Mouse (Mus musculus): ENCODE results near the gene Ccnd1. TPM values are rescaled to one million over a fixed set of nuclear protein-coding genes. Genes with fewer than 3 reads are reported as not detected.

The Ccnd1 gene
- polyA plus RNA-seq (2012; rRNA removed): 27.7 and 28.2 TPM in 2 replicates

- Histone ChIP-seq H3K4me3 (ENCODE audit: insufficient read depth, low read length) (peak within 1 kb of the TSS; percentile 83), H3K4me1 (ENCODE audit: control insufficient read depth, insufficient read depth, low read length) (no peaks in the 10 kb centered on the region; the same call in 1 of the 2 replicates), H3K27ac (ENCODE audit: insufficient read depth, low read length) (0 out of 2 replicates have a peak within 1 kb of the TSS, but pooled peaks have one; percentile 18)
- TF ChIP-seq CTCF (IDR thresholded peaks at IDR 0.05; ENCODE audit: extremely low read depth, insufficient read depth, low read length): no peak
- TF ChIP-seq POLR2A (IDR thresholded peaks at IDR 0.05; ENCODE audit: extremely low read depth, insufficient read depth, low read length): peak; percentile 63; the same call in 1 of the 2 replicates
Measured at GRCm38 (mm10) chr7:144939344-144940002, at the start of gene Ccnd1. Gene Ccnd1, minus strand, starts transcription at chr7:144939925.

- no peak for TF ChIP-seq POLR2A (IDR thresholded peaks at IDR 0.05; ENCODE audit: extremely low read depth, insufficient read depth, low read length)
- TF ChIP-seq CTCF (IDR thresholded peaks at IDR 0.05; ENCODE audit: extremely low read depth, insufficient read depth, low read length): no peak
- Histone ChIP-seq H3K4me1 (ENCODE audit: control insufficient read depth, insufficient read depth, low read length) (no peaks in the 10 kb centered on the region), H3K4me3 (ENCODE audit: insufficient read depth, low read length) (no peak overlapping the region), H3K27ac (ENCODE audit: insufficient read depth, low read length) (no peak overlapping the region)
Measured at GRCm38 (mm10) chr7:144988856-144989255, 49.1 kb upstream of the Ccnd1 start.

- Histone ChIP-seq H3K27ac (ENCODE audit: insufficient read depth, low read length) (no peak overlapping the region), H3K4me3 (ENCODE audit: insufficient read depth, low read length) (no peak overlapping the region), H3K4me1 (ENCODE audit: control insufficient read depth, insufficient read depth, low read length) (no peaks in the 10 kb centered on the region)
- no peak for TF ChIP-seq CTCF (IDR thresholded peaks at IDR 0.05; ENCODE audit: extremely low read depth, insufficient read depth, low read length)
- no peak for TF ChIP-seq POLR2A (IDR thresholded peaks at IDR 0.05; ENCODE audit: extremely low read depth, insufficient read depth, low read length)
Measured at GRCm38 (mm10) chr7:144985100-144985499, 45.4 kb upstream of the Ccnd1 start.

- TF ChIP-seq POLR2A (IDR thresholded peaks at IDR 0.05; ENCODE audit: extremely low read depth, insufficient read depth, low read length) (no peak), CTCF (IDR thresholded peaks at IDR 0.05; ENCODE audit: extremely low read depth, insufficient read depth, low read length) (no peak)
- Histone ChIP-seq H3K4me1 (ENCODE audit: control insufficient read depth, insufficient read depth, low read length) (no peaks in the 10 kb centered on the region), H3K27ac (ENCODE audit: insufficient read depth, low read length) (no peak overlapping the region), H3K4me3 (ENCODE audit: insufficient read depth, low read length) (no peak overlapping the region)
Measured at GRCm38 (mm10) chr7:144982358-144983110, 42.8 kb upstream of the Ccnd1 start.

GRCm38 (mm10) chr7:144981426-144982079, 41.8 kb upstream of the Ccnd1 start:
- H3K27ac ChIP-seq (ENCODE audit: insufficient read depth, low read length): no peak overlapping the region
- no peaks in the 10 kb centered on the region for H3K4me1 ChIP-seq (ENCODE audit: control insufficient read depth, insufficient read depth, low read length)
- TF ChIP-seq POLR2A (IDR thresholded peaks at IDR 0.05; ENCODE audit: extremely low read depth, insufficient read depth, low read length): no peak
- TF ChIP-seq CTCF (IDR thresholded peaks at IDR 0.05; ENCODE audit: extremely low read depth, insufficient read depth, low read length): no peak
- H3K4me3 ChIP-seq (ENCODE audit: insufficient read depth, low read length): no peak overlapping the region

- Histone ChIP-seq H3K4me3 (ENCODE audit: insufficient read depth, low read length) (no peak overlapping the region), H3K27ac (ENCODE audit: insufficient read depth, low read length) (no peak overlapping the region)
- no peak for TF ChIP-seq CTCF (IDR thresholded peaks at IDR 0.05; ENCODE audit: extremely low read depth, insufficient read depth, low read length)
- no peak for TF ChIP-seq POLR2A (IDR thresholded peaks at IDR 0.05; ENCODE audit: extremely low read depth, insufficient read depth, low read length)
Measured at GRCm38 (mm10) chr7:144979814-144980213, 40.1 kb upstream of the Ccnd1 start.

GRCm38 (mm10) chr7:144977121-144977520, 37.4 kb upstream of the Ccnd1 start:
- TF ChIP-seq POLR2A (IDR thresholded peaks at IDR 0.05; ENCODE audit: extremely low read depth, insufficient read depth, low read length): no peak
- no peak for TF ChIP-seq CTCF (IDR thresholded peaks at IDR 0.05; ENCODE audit: extremely low read depth, insufficient read depth, low read length)
- Histone ChIP-seq H3K4me3 (ENCODE audit: insufficient read depth, low read length) (no peak overlapping the region), H3K4me1 (ENCODE audit: control insufficient read depth, insufficient read depth, low read length) (no peaks in the 10 kb centered on the region), H3K27ac (ENCODE audit: insufficient read depth, low read length) (no peak overlapping the region)

More at GRCm38 (mm10) chr7:144979814-144980213, 40.1 kb upstream of the Ccnd1 start:
- no peaks in the 10 kb centered on the region for H3K4me1 ChIP-seq (ENCODE audit: control insufficient read depth, insufficient read depth, low read length)

GRCm38 (mm10) chr7:144973461-144973860, 33.7 kb upstream of the Ccnd1 start:
- no peak for TF ChIP-seq POLR2A (IDR thresholded peaks at IDR 0.05; ENCODE audit: extremely low read depth, insufficient read depth, low read length)
- no peak for TF ChIP-seq CTCF (IDR thresholded peaks at IDR 0.05; ENCODE audit: extremely low read depth, insufficient read depth, low read length)
- no peak overlapping the region for H3K4me3 ChIP-seq (ENCODE audit: insufficient read depth, low read length)
- H3K4me1 ChIP-seq (ENCODE audit: control insufficient read depth, insufficient read depth, low read length): no peaks in the 10 kb centered on the region
- no peak overlapping the region for H3K27ac ChIP-seq (ENCODE audit: insufficient read depth, low read length)

- Histone ChIP-seq H3K27ac (ENCODE audit: insufficient read depth, low read length) (no peak overlapping the region), H3K4me3 (ENCODE audit: insufficient read depth, low read length) (no peak overlapping the region), H3K4me1 (ENCODE audit: control insufficient read depth, insufficient read depth, low read length) (no peaks in the 10 kb centered on the region)
- no peak for TF ChIP-seq CTCF (IDR thresholded peaks at IDR 0.05; ENCODE audit: extremely low read depth, insufficient read depth, low read length)
- TF ChIP-seq POLR2A (IDR thresholded peaks at IDR 0.05; ENCODE audit: extremely low read depth, insufficient read depth, low read length): no peak
Measured at GRCm38 (mm10) chr7:144971769-144972168, 32.0 kb upstream of the Ccnd1 start.

Data from cortical plate, adult 2 months (tissue).